In the genomic region with DNA sequence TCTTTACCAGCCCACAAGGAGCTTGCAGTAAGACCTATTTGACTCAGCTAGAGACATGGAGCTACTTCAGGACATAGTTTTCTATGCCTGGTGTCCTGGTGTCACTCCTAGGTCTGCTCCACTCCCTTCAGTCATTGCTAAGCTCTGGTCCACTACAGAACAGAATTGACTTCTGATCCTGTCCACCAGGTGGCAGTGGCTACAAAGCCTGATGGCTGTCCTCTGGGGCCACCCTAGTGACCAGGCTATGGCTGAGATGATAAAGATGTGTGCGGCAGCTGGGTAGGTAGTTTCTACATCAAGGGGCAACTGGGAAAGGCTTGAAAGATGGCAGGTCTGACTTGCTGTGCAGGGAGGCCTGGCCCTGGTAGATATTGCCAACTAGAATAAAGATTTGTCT, we compare ENCODE assay signal across 8 mouse cellular contexts. TPM values are rescaled to one million over a fixed set of nuclear protein-coding genes. Genes with fewer than 3 reads are reported as not detected.
DNase-seq lines count a peak whose midpoint lies in the region; ATAC-seq and TF ChIP-seq lines count a peak whose summit lies in the region.

No protein-coding gene starts in this region.

- H3K9me3 ChIP-seq in intestine, embryonic 15.5 days: no peaks in the 10 kb centered on the region
- no peaks in the 10 kb centered on the region for H3K9me3 ChIP-seq in limb, embryonic 14.5 days (ENCODE audit: control insufficient read depth, low read length)
- H3K9me3 ChIP-seq in midbrain, postnatal 0 days (ENCODE audit: low read length): no peaks in the 10 kb centered on the region
- H3K9me3 ChIP-seq in stomach, embryonic 14.5 days (ENCODE audit: control insufficient read depth, low read depth, low read length): no peaks in the 10 kb centered on the region

- 0 out of 2 replicates have a peak, but pooled peaks cover 3% of the 10 kb centered on the region for H3K4me1 ChIP-seq in intestine, embryonic 15.5 days (replicated peaks)
- H3K4me1 ChIP-seq in limb, embryonic 14.5 days (ENCODE audit: control insufficient read depth, insufficient read depth, low read length): no peaks in the 10 kb centered on the region
- no peaks in the 10 kb centered on the region for H3K4me1 ChIP-seq in midbrain, postnatal 0 days (ENCODE audit: insufficient read depth, low read length)
- H3K4me1 ChIP-seq in stomach, embryonic 14.5 days (ENCODE audit: control insufficient read depth, insufficient read depth, low read length): no peaks in the 10 kb centered on the region

- H3K4me3 ChIP-seq in intestine, embryonic 15.5 days (replicated peaks): no peak overlapping the region
- H3K4me3 ChIP-seq in limb, embryonic 14.5 days (replicated peaks; ENCODE audit: low read length): no peak overlapping the region
- no peak overlapping the region for H3K4me3 ChIP-seq in midbrain, postnatal 0 days (ENCODE audit: low read depth, low read length)
- no peak overlapping the region for H3K4me3 ChIP-seq in stomach, embryonic 14.5 days (ENCODE audit: low read depth, low read length)

- 27% methylated on average over 1 of the region's 1 CpGs for WGBS in intestine, embryonic 15.5 days
- 50% methylated on average over 1 of the region's 1 CpGs for WGBS in limb, embryonic 14.5 days
- 50% methylated on average over 1 of the region's 1 CpGs for WGBS in midbrain, postnatal 0 days
- 47% methylated on average over 1 of the region's 1 CpGs for WGBS in stomach, embryonic 14.5 days

- no peak overlapping the region for H3K4me2 ChIP-seq in intestine, embryonic 15.5 days (replicated peaks)
- H3K4me2 ChIP-seq in limb, embryonic 14.5 days (replicated peaks; ENCODE audit: low read depth, low read length, severe bottlenecking): no peak overlapping the region
- H3K4me2 ChIP-seq in midbrain, postnatal 0 days (ENCODE audit: low read depth, low read length, poor library complexity, severe bottlenecking): no peak overlapping the region
- no peak overlapping the region for H3K4me2 ChIP-seq in stomach, embryonic 14.5 days (replicated peaks; ENCODE audit: low read depth, low read length)

- ATAC-seq in intestine, embryonic 15.5 days: peak; percentile 65
- ATAC-seq in limb, embryonic 14.5 days (ENCODE audit: low FRiP score, low read depth): peak; percentile 32; the same call in 1 of the 2 replicates
- no peak for ATAC-seq in midbrain, postnatal 0 days (ENCODE audit: low FRiP score)
- peak; percentile 50; the same call in 1 of the 2 replicates for ATAC-seq in stomach, embryonic 14.5 days (ENCODE audit: insufficient number of reproducible peaks, insufficient read depth, low FRiP score, low read depth)

- peak; percentile 84 for TF ChIP-seq CTCF in midbrain, postnatal 0 days (IDR thresholded peaks at IDR 0.05)

- peak; percentile 20 for DNase-seq in thymus, postnatal 25 days
- DNase-seq in thymus, adult 18-20 months: no peak
- DNase-seq in cerebellum, adult 8-10 months: peak; percentile 78
- peak; percentile 79 for DNase-seq in gastrocnemius, adult 18-20 months (ENCODE audit: low spot score)
- peak; percentile 54 for DNase-seq in limb, embryonic 14.5 days (ENCODE audit: low spot score)
- peak; percentile 82 for DNase-seq in midbrain, postnatal 0 days (ENCODE audit: low spot score)

- peaks cover 5% of the 10 kb centered on the region for H3K36me3 ChIP-seq in intestine, embryonic 15.5 days
- peaks cover 21% of the 10 kb centered on the region for H3K36me3 ChIP-seq in limb, embryonic 14.5 days (ENCODE audit: control insufficient read depth, insufficient read depth, low read length)
- H3K36me3 ChIP-seq in midbrain, postnatal 0 days (ENCODE audit: insufficient read depth, low read length): peaks cover 7% of the 10 kb centered on the region; the same call in 1 of the 2 replicates
- peaks cover 10% of the 10 kb centered on the region for H3K36me3 ChIP-seq in stomach, embryonic 14.5 days (ENCODE audit: control insufficient read depth, insufficient read depth, low read length)

- H3K27ac ChIP-seq in intestine, embryonic 15.5 days: no peak overlapping the region
- no peak overlapping the region for H3K27ac ChIP-seq in limb, embryonic 14.5 days (replicated peaks; ENCODE audit: low read depth, low read length)
- no peak overlapping the region for H3K27ac ChIP-seq in midbrain, postnatal 0 days (ENCODE audit: low read depth, low read length)
- H3K27ac ChIP-seq in stomach, embryonic 14.5 days (ENCODE audit: low read length): no peak overlapping the region

- no peaks in the 10 kb centered on the region for H3K27me3 ChIP-seq in intestine, embryonic 15.5 days (replicated peaks)
- no peaks in the 10 kb centered on the region for H3K27me3 ChIP-seq in limb, embryonic 14.5 days (ENCODE audit: control insufficient read depth, insufficient read depth, low read length)
- no peaks in the 10 kb centered on the region for H3K27me3 ChIP-seq in midbrain, postnatal 0 days (ENCODE audit: insufficient read depth, low read length)
- H3K27me3 ChIP-seq in stomach, embryonic 14.5 days (ENCODE audit: control insufficient read depth, insufficient read depth, low read length): no peaks in the 10 kb centered on the region

- no peak overlapping the region for H3K9ac ChIP-seq in intestine, embryonic 15.5 days
- H3K9ac ChIP-seq in limb, embryonic 14.5 days (ENCODE audit: low read depth, low read length, severe bottlenecking): no peak overlapping the region
- no peak overlapping the region for H3K9ac ChIP-seq in midbrain, postnatal 0 days (replicated peaks; ENCODE audit: low read length, poor library complexity, severe bottlenecking)
- H3K9ac ChIP-seq in stomach, embryonic 14.5 days (replicated peaks; ENCODE audit: low read depth, low read length): no peak overlapping the region

- no peak for TF ChIP-seq POLR2A in limb, embryonic 14.5 days (IDR thresholded peaks at IDR 0.05; ENCODE audit: borderline replicate concordance, extremely low read depth, insufficient read depth, insufficient read length)

RNA-seq across cellular contexts. Expression of gene Slc45a1, which starts 26.5 kb away (rescaled TPM):
- total RNA-seq in gastrocnemius, adult 18-20 months (2021): not detected
- polyA plus RNA-seq in intestine, embryonic 15.5 days (2015; fragmentation: Nextera tagmentation; extraction: Ambion mirVana): 0.80 and 1.2 TPM in 2 replicates
- 0.36 and 0.42 TPM in 2 replicates for polyA plus RNA-seq in limb, embryonic 14.5 days (2012; rRNA removed)
- 0.14 and 0.22 TPM in 2 replicates for polyA plus RNA-seq in limb, embryonic 14.5 days (2014; fragmentation: Nextera tagmentation; extraction: Ambion mirVana)
- 49.1 and 51.1 TPM in 2 replicates for total RNA-seq in midbrain, postnatal 0 days (2014; rRNA removed)
- polyA plus RNA-seq in midbrain, postnatal 0 days (2015; fragmentation: Nextera tagmentation; extraction: Ambion mirVana): 54.8 and 58.4 TPM in 2 replicates
- 0.71 and 1.6 TPM in 2 replicates for polyA plus RNA-seq in stomach, embryonic 14.5 days (2014; fragmentation: Nextera tagmentation; extraction: Ambion mirVana)

Comparison
In these comparisons a context has a peak if more than half of its experiments do, and no peak if none do; other contexts are left out.
1. DNase-seq: peak in thymus, postnatal 25 days (single experiment), cerebellum, adult 8-10 months (single experiment), gastrocnemius, adult 18-20 months (single experiment), limb, embryonic 14.5 days (single experiment) and midbrain, postnatal 0 days (single experiment); none in thymus, adult 18-20 months (0 of 2).
2. RNA of gene Slc45a1, which starts 26.5 kb away (polyA plus RNA-seq): 54.8 to 58.4 TPM in midbrain, postnatal 0 days; 0.71 to 1.6 TPM in stomach, embryonic 14.5 days, 0.80 to 1.2 TPM in intestine, embryonic 15.5 days and 0.14 to 0.42 TPM in limb, embryonic 14.5 days; every median in the first group is over 10 times any median in the second.